Mouse (Mus musculus) MEL (cell line): ENCODE measurements around the gene M6pr. TPM values are rescaled to one million over a fixed set of nuclear protein-coding genes. Genes with fewer than 3 reads are reported as not detected.

ENCODE experiments used
- DNase-seq: peaks from one replicate; pipeline ENCODE4 v3.0.0; 2011; ENCODE audit warnings: low read depth, low spot score
- H3K27ac ChIP-seq: 2 replicates; pipeline ENCODE4 v1.5.1; 2012; ENCODE audit warnings: low read depth, mild to moderate bottlenecking, control low read depth, low read length, moderate library complexity; ENCODE audit not compliant: control insufficient read depth
- H3K27me3 ChIP-seq, 2 experiments: fragments of 150-350 bp in 1 of 2; sonication (generic) in 1 of 2; 2 replicates each; pipeline ENCODE4 v1.6.1; 2012; ENCODE audit warnings: low read length in 2 of 2, mild to moderate bottlenecking in 2 of 2, improper control_type of control experiment in 1 of 2, moderate library complexity in 1 of 2; ENCODE audit not compliant: insufficient read depth in 2 of 2, control insufficient read depth in 1 of 2
- H3K36me3 ChIP-seq, 2 experiments: 2 replicates each; pipeline ENCODE4 v1.6.1; 2012 to 2014; ENCODE audit warnings: low read length in 2 of 2, improper control_type of control experiment in 1 of 2, inconsistent platforms in 1 of 2, mild to moderate bottlenecking in 1 of 2; ENCODE audit not compliant: insufficient read depth in 2 of 2, control insufficient read depth in 1 of 2
- H3K4me1 ChIP-seq, 2 experiments: fragments of 150-350 bp in 1 of 2; sonication (generic) in 1 of 2; 2 replicates each; pipeline ENCODE4 v1.6.1; 2012; ENCODE audit warnings: low read length in 2 of 2, improper control_type of control experiment in 1 of 2, mild to moderate bottlenecking in 1 of 2; ENCODE audit not compliant: insufficient read depth in 2 of 2, control insufficient read depth in 1 of 2
- H3K4me3 ChIP-seq, 2 experiments: fragments of 150-350 bp in 1 of 2; sonication (generic) in 1 of 2; 2 replicates each; pipeline ENCODE4 v1.5.1; 2012; ENCODE audit warnings: low read depth in 2 of 2, low read length in 2 of 2, mild to moderate bottlenecking in 2 of 2, moderate library complexity in 2 of 2, control low read depth in 1 of 2, improper control_type of control experiment in 1 of 2; ENCODE audit not compliant: control insufficient read depth in 1 of 2, insufficient read depth in 1 of 2
- H3K79me2 ChIP-seq: 2 replicates; pipeline ENCODE4 v1.6.1; 2012; ENCODE audit warnings: mild to moderate bottlenecking, low read length, moderate library complexity; ENCODE audit not compliant: control insufficient read depth, poor library complexity, insufficient read depth
- H3K9ac ChIP-seq: 2 replicates; pipeline ENCODE4 v1.6.1; 2012; ENCODE audit warnings: low read depth, mild to moderate bottlenecking, control low read depth, low read length, moderate library complexity; ENCODE audit not compliant: control insufficient read depth, poor library complexity, severe bottlenecking
- H3K9me3 ChIP-seq: fragments of 150-350 bp; sonication (generic); replicated peaks from 2 replicates; pipeline ENCODE4 v1.6.1; 2012; ENCODE audit warnings: mild to moderate bottlenecking, low read length, improper control_type of control experiment, moderate library complexity; ENCODE audit not compliant: insufficient read depth
- BHLHE40 ChIP-seq: IDR thresholded peaks from 2 replicates; pipeline ENCODE4 v1.6.1; 2012; ENCODE audit warnings: low read depth, mild to moderate bottlenecking, inconsistent platforms, low read length, improper control_type of control experiment, borderline replicate concordance
- CHD1 ChIP-seq: IDR thresholded peaks from 2 replicates; pipeline ENCODE4 v1.6.1; 2012; ENCODE audit warnings: low read depth, mild to moderate bottlenecking, inconsistent platforms, low read length, improper control_type of control experiment
- CHD2 ChIP-seq: IDR thresholded peaks from 2 replicates; pipeline ENCODE4 v1.6.1; 2011; ENCODE audit warnings: low read length, improper control_type of control experiment
- CTCF ChIP-seq, 3 experiments: IDR thresholded peaks in 2 of 3; conservative IDR thresholded peaks in 1 of 3; 2 replicates each; pipeline ENCODE4 v1.5.1; 2011 to 2012; ENCODE audit warnings: low read length in 3 of 3, low read depth in 2 of 3, mild to moderate bottlenecking in 2 of 3, improper control_type of control experiment in 1 of 3, inconsistent platforms in 1 of 3, mixed read lengths in 1 of 3, moderate library complexity in 1 of 3; ENCODE audit not compliant: control insufficient read depth in 1 of 3, insufficient read depth in 1 of 3, poor library complexity in 1 of 3, severe bottlenecking in 1 of 3
- E2F4 ChIP-seq: IDR thresholded peaks from 2 replicates; pipeline ENCODE4 v1.6.1; 2011; ENCODE audit warnings: low read depth, low read length, improper control_type of control experiment, borderline replicate concordance
- ELF1 ChIP-seq: IDR thresholded peaks from 2 replicates; pipeline ENCODE4 v1.6.1; 2014; ENCODE audit warnings: low read depth, mild to moderate bottlenecking, inconsistent platforms, low read length, improper control_type of control experiment, moderate library complexity
- EP300 ChIP-seq, 2 experiments: IDR thresholded peaks; 2 replicates each; pipeline ENCODE4 v1.6.1; 2011; ENCODE audit warnings: improper control_type of control experiment in 2 of 2, low read length in 2 of 2, low read depth in 1 of 2, mild to moderate bottlenecking in 1 of 2
- GABPA ChIP-seq: IDR thresholded peaks from 2 replicates; pipeline ENCODE4 v1.6.1; 2012; ENCODE audit warnings: low read depth, mild to moderate bottlenecking, inconsistent platforms, low read length, improper control_type of control experiment, moderate library complexity
- GATA1 ChIP-seq: IDR thresholded peaks from 2 replicates; pipeline ENCODE4 v1.6.1; 2011; ENCODE audit warnings: low read depth, low read length, improper control_type of control experiment
- HCFC1 ChIP-seq: IDR thresholded peaks from 2 replicates; pipeline ENCODE4 v1.6.1; 2012; ENCODE audit warnings: low read depth, mild to moderate bottlenecking, inconsistent platforms, low read length, improper control_type of control experiment, moderate library complexity
- JUND ChIP-seq: IDR thresholded peaks from 2 replicates; pipeline ENCODE4 v1.6.1; 2011; ENCODE audit warnings: low read depth, mild to moderate bottlenecking, improper control_type of control experiment, low read length
- KAT2A ChIP-seq: conservative IDR thresholded peaks from 2 replicates; pipeline ENCODE4 v1.6.1; 2012; ENCODE audit warnings: low read depth, low read length, improper control_type of control experiment, inconsistent platforms
- MAFK ChIP-seq: IDR thresholded peaks from 2 replicates; pipeline ENCODE4 v1.6.1; 2011; ENCODE audit warnings: low read depth, mild to moderate bottlenecking, low read length, improper control_type of control experiment, borderline replicate concordance
- MYC ChIP-seq: IDR thresholded peaks from 2 replicates; pipeline ENCODE4 v1.6.1; 2011; ENCODE audit warnings: low read depth, mild to moderate bottlenecking, low read length, improper control_type of control experiment, moderate library complexity
- NELFE ChIP-seq: IDR thresholded peaks from 2 replicates; pipeline ENCODE4 v1.6.1; 2011; ENCODE audit warnings: low read depth, low read length, improper control_type of control experiment
- NRF1 ChIP-seq: IDR thresholded peaks from 2 replicates; pipeline ENCODE4 v1.6.1; 2014; ENCODE audit warnings: low read depth, mild to moderate bottlenecking, inconsistent platforms, low read length, improper control_type of control experiment, moderate library complexity; ENCODE audit not compliant: poor library complexity, insufficient read depth, severe bottlenecking
- POLR2A ChIP-seq, 2 experiments: IDR thresholded peaks; 2 replicates each; pipeline ENCODE4 v1.6.1; 2011 to 2012; ENCODE audit warnings: low read length in 2 of 2, mild to moderate bottlenecking in 2 of 2, control low read depth in 1 of 2, improper control_type of control experiment in 1 of 2, low read depth in 1 of 2, moderate library complexity in 1 of 2; ENCODE audit not compliant: control insufficient read depth in 1 of 2, insufficient read depth in 1 of 2, poor library complexity in 1 of 2
- POLR2AphosphoS5 ChIP-seq: IDR thresholded peaks from 2 replicates; pipeline ENCODE4 v1.6.1; 2012; ENCODE audit warnings: low read depth, borderline replicate concordance, mild to moderate bottlenecking, inconsistent platforms, low read length, moderate library complexity, mixed read lengths
- RCOR1 ChIP-seq: IDR thresholded peaks from 2 replicates; pipeline ENCODE4 v1.6.1; 2012; ENCODE audit warnings: low read depth, mild to moderate bottlenecking, inconsistent platforms, low read length, improper control_type of control experiment
- SMC3 ChIP-seq: IDR thresholded peaks from 2 replicates; pipeline ENCODE4 v1.6.1; 2011; ENCODE audit warnings: low read depth, low read length, improper control_type of control experiment
- TAL1 ChIP-seq: IDR thresholded peaks from 2 replicates; pipeline ENCODE4 v1.6.1; 2012; ENCODE audit warnings: mild to moderate bottlenecking, inconsistent platforms, low read length, moderate library complexity, mixed read lengths
- TBP ChIP-seq: IDR thresholded peaks from 2 replicates; pipeline ENCODE4 v1.8.0; 2011; ENCODE audit warnings: low read depth, low read length, improper control_type of control experiment
- USF1 ChIP-seq: IDR thresholded peaks from 2 replicates; pipeline ENCODE4 v1.6.1; 2014; ENCODE audit warnings: low read depth, mild to moderate bottlenecking, inconsistent platforms, low read length, improper control_type of control experiment, moderate library complexity
- USF2 ChIP-seq, 2 experiments: IDR thresholded peaks; 2 replicates each; pipeline ENCODE4 v1.6.1; 2011 to 2012; ENCODE audit warnings: improper control_type of control experiment in 2 of 2, low read length in 2 of 2, borderline replicate concordance in 1 of 2, inconsistent platforms in 1 of 2, low read depth in 1 of 2, mild to moderate bottlenecking in 1 of 2; ENCODE audit not compliant: insufficient read depth in 1 of 2
- ZC3H11A ChIP-seq: IDR thresholded peaks from 2 replicates; pipeline ENCODE4 v1.6.1; 2012; ENCODE audit warnings: low read depth, mild to moderate bottlenecking, inconsistent platforms, low read length, improper control_type of control experiment
- ZKSCAN1 ChIP-seq: IDR thresholded peaks from 2 replicates; pipeline ENCODE4 v1.6.1; 2012; ENCODE audit warnings: low read depth, mild to moderate bottlenecking, inconsistent platforms, low read length, improper control_type of control experiment, moderate library complexity
- ZNF384 ChIP-seq: IDR thresholded peaks from 2 replicates; pipeline ENCODE4 v1.6.1; 2012; ENCODE audit warnings: low read depth, mild to moderate bottlenecking, inconsistent platforms, low read length, improper control_type of control experiment
- polyA plus RNA-seq, 2 experiments: library from polyadenylated mRNA; stranded (reverse) in 1 of 2; unstranded in 1 of 2; fragments of >175 nt in 1 of 2; fragments of >200 nt in 1 of 2; gene quantifications; 2 replicates each; pipeline versions ENCODE4 v1.2.1 to v1.2.4; 2012; ENCODE audit warnings: low replicate concordance in 2 of 2, low read depth in 1 of 2; ENCODE audit not compliant: insufficient read length in 2 of 2, insufficient read depth in 1 of 2, missing spikeins in 1 of 2
- total RNA-seq: library from RNA; depleted of rRNA; stranded (reverse); fragments of 300-350 nt; gene quantifications from 2 replicates; pipeline ENCODE4 v1.2.3, GENCODE M21; 2012

M6pr gene
- total and polyA plus RNA-seq, 3 experiments = 183 to 186 TPM; not detected in 1

GRCm38 (mm10) chr6:122282782-122283181 is 25.7 kb upstream of the M6pr start, which contains the start of gene Klrg1:
Gene Klrg1, minus strand, starts transcription at chr6:122282882.
- Histone ChIP-seq H3K27me3 (no peaks in the 10 kb centered on the region), H3K36me3 (no peaks in the 10 kb centered on the region), H3K9me3 (no peaks in the 10 kb centered on the region), H3K4me3 (no peak within 1 kb of the TSS), H3K27ac (no peak within 1 kb of the TSS), H3K9ac (no peak within 1 kb of the TSS), H3K4me1 (no peaks in the 10 kb centered on the region), H3K79me2 (no peaks in the 10 kb centered on the region)
- no peak for DNase-seq
- TF ChIP-seq KAT2A = no peak
- TF ChIP-seq, all 39 proteins: peak for 0

DNA sequence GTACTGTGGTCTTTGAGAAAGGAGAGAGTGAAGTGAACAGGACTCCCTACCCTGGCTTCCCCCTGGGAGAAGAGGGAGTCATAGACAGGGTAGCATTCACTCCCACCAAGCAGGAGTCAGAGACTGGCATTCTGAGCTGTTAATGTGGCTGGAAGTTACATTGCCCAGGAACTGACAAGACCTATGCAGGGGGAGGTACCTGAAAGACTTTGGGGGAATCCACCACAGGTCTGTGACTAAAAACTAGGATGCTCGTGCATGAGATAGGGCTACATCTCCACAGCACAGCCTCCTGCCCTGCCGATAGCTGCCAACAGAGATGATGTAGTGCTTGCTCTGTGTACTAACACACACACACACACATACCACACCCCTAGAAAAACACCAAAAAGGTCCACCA is 25.1 kb upstream of the M6pr start:
- Histone ChIP-seq H3K79me2 (no peaks in the 10 kb centered on the region), H3K4me3 (no peak overlapping the region), H3K9ac (no peak overlapping the region), H3K36me3 (no peaks in the 10 kb centered on the region), H3K4me1 (no peaks in the 10 kb centered on the region), H3K27ac (no peak overlapping the region), H3K9me3 (no peaks in the 10 kb centered on the region), H3K27me3 (no peaks in the 10 kb centered on the region)
- TF ChIP-seq TAL1 = no peak
- TF ChIP-seq BHLHE40 = no peak
- TF ChIP-seq NELFE = no peak
- TF ChIP-seq SMC3 = no peak
- TF ChIP-seq POLR2A (IDR thresholded peaks at IDR 0.05; ENCODE audit: control insufficient read depth in 1 of 2, insufficient read depth in 1 of 2, low read depth in 1 of 2, low read length in 2 of 2, poor library complexity in 1 of 2) = no peak
- no peak for TF ChIP-seq MYC
- TF ChIP-seq MAFK = no peak
- TF ChIP-seq GATA1 = no peak
- no peak for TF ChIP-seq ZKSCAN1
- no peak for TF ChIP-seq RCOR1
- no peak for TF ChIP-seq CHD1
- no peak for TF ChIP-seq POLR2AphosphoS5
- TF ChIP-seq ZNF384 = no peak
- TF ChIP-seq USF1 = no peak
- no peak for TF ChIP-seq HCFC1
- TF ChIP-seq CHD2 = no peak
- no peak for DNase-seq

- TF ChIP-seq NELFE (no peak), EP300 (IDR thresholded peaks at IDR 0.05; ENCODE audit: low read depth in 1 of 2, low read length in 2 of 2) (no peak), CTCF (IDR thresholded peaks at IDR 0.05 in 2 of 3, conservative IDR thresholded peaks at IDR 0.05 in 1 of 3; ENCODE audit: control insufficient read depth in 1 of 3, insufficient read depth in 1 of 3, low read depth in 2 of 3, low read length in 3 of 3, poor library complexity in 1 of 3, severe bottlenecking in 1 of 3) (no peak), RCOR1 (no peak), JUND (no peak), TBP (no peak), ELF1 (no peak), ZC3H11A (no peak), HCFC1 (no peak), USF1 (no peak), E2F4 (no peak), GABPA (no peak), USF2 (IDR thresholded peaks at IDR 0.05; ENCODE audit: borderline replicate concordance in 1 of 2, insufficient read depth in 1 of 2, low read depth in 1 of 2, low read length in 2 of 2) (no peak), NRF1 (no peak), TAL1 (no peak), CHD2 (no peak)
- no peaks in the 10 kb centered on the region for H3K27me3 ChIP-seq
- no peaks in the 10 kb centered on the region for H3K36me3 ChIP-seq
- no peak overlapping the region for H3K27ac ChIP-seq
- peaks cover 0 to 5% of the 10 kb centered on the region in 2 experiments; a peak in 1 of 4 replicates for H3K4me1 ChIP-seq
- H3K9ac ChIP-seq = no peak overlapping the region
- no peak overlapping the region for H3K4me3 ChIP-seq
- no peaks in the 10 kb centered on the region for H3K9me3 ChIP-seq
- no peak for DNase-seq
- no peaks in the 10 kb centered on the region for H3K79me2 ChIP-seq
Measured at GRCm38 (mm10) chr6:122284304-122284703, 24.2 kb upstream of the M6pr start.
